Mouse (Mus musculus) urinary bladder, postnatal 36 days (tissue): ENCODE measurements around the gene Tbc1d15.
"Not testable (repeated sequence)": the region's sequence is repeated elsewhere in the genome, so short reads cannot be mapped to it uniquely, and the experiment has no call there.

Source experiments
- DNase-seq, 2 experiments: peaks; one replicate each; pipeline ENCODE4 v3.0.0; 2022; ENCODE audit warnings: low spot score in 2 of 2, mixed read lengths in 1 of 2

Tbc1d15 gene

GRCm38 (mm10) chr10:115245488-115245887 is 5.8 kb downstream of the Tbc1d15 start:
- DNase-seq = no peak

- no peak for DNase-seq
Measured at GRCm38 (mm10) chr10:115241082-115241595, 10.1 kb downstream of the Tbc1d15 start.

GRCm38 (mm10) chr10:115237931-115238330 is 13.3 kb downstream of the Tbc1d15 start:
- no peak for DNase-seq

GRCm38 (mm10) chr10:115236733-115237132 is 14.5 kb downstream of the Tbc1d15 start:
- DNase-seq = no peak

- no peak for DNase-seq
Measured at GRCm38 (mm10) chr10:115235501-115235900, 15.8 kb downstream of the Tbc1d15 start.

GRCm38 (mm10) chr10:115233798-115234197 is 17.5 kb downstream of the Tbc1d15 start:
- DNase-seq = no peak

GRCm38 (mm10) chr10:115232513-115232912 is 18.8 kb downstream of the Tbc1d15 start:
- DNase-seq = no peak

GRCm38 (mm10) chr10:115229023-115229422 is 22.2 kb downstream of the Tbc1d15 start:
- DNase-seq = no peak

- no peak for DNase-seq
Measured at GRCm38 (mm10) chr10:115226586-115226985, 24.7 kb downstream of the Tbc1d15 start.

- DNase-seq = no peak
Measured at GRCm38 (mm10) chr10:115223845-115224244, 27.4 kb downstream of the Tbc1d15 start.

- no peak for DNase-seq
Measured at GRCm38 (mm10) chr10:115212916-115213580, 38.2 kb downstream of the Tbc1d15 start.

GRCm38 (mm10) chr10:115205825-115206224 is 45.4 kb downstream of the Tbc1d15 start:
- DNase-seq = no peak

GRCm38 (mm10) chr10:115205284-115205683 is 46.0 kb downstream of the Tbc1d15 start:
- no peak for DNase-seq

GRCm38 (mm10) chr10:115191214-115191613 is 60.1 kb downstream of the Tbc1d15 start:
- DNase-seq = no peak

GRCm38 (mm10) chr10:115187390-115187789 is 63.9 kb downstream of the Tbc1d15 start:
- DNase-seq = no peak

- DNase-seq = peak; percentile 27 to 59
Measured at GRCm38 (mm10) chr10:115184697-115185096, 66.6 kb downstream of the Tbc1d15 start, which contains the start of gene Tph2. Tph2 (minus strand) TSS chr10:115185022.

GRCm38 (mm10) chr10:115181034-115181433 is 70.2 kb downstream of the Tbc1d15 start:
- DNase-seq = no peak

- DNase-seq = not testable (repeated sequence)
Measured at GRCm38 (mm10) chr10:115178019-115178418, 73.2 kb downstream of the Tbc1d15 start.

- DNase-seq = no peak
Measured at GRCm38 (mm10) chr10:115175591-115175991, 75.7 kb downstream of the Tbc1d15 start.

GRCm38 (mm10) chr10:115173336-115173735 is 77.9 kb downstream of the Tbc1d15 start:
- DNase-seq = no peak

- DNase-seq = no peak
Measured at GRCm38 (mm10) chr10:115171351-115171818, 79.9 kb downstream of the Tbc1d15 start.

GRCm38 (mm10) chr10:115170496-115171350 is 80.5 kb downstream of the Tbc1d15 start:
- no peak for DNase-seq
